ENCODE assay signal across 20 mouse cellular contexts in genomic region chr7:65116903-65117302, GRCm38 (mm10). TPM values are rescaled to one million over a fixed set of nuclear protein-coding genes. Genes with fewer than 3 reads are reported as not detected.
"Had no signal": no experiment of that assay in that cellular context is flagged by ENCODE, and none has a peak within 500 bp of the region (broad histone marks: within the 10 kb centered on the region; RNA-seq: fewer than 3 reads in every experiment).

No protein-coding gene starts in this region.

- H3K27me3 ChIP-seq: lung, embryonic 15.5 days; megakaryocyte, embryonic 14.5 days; midbrain, embryonic 13.5 days; midbrain, embryonic 15.5 days; neural tube, embryonic 12.5 days; stomach, embryonic 15.5 days had no signal

- H3K4me2 ChIP-seq: lung, embryonic 15.5 days; midbrain, embryonic 11.5 days; midbrain, embryonic 13.5 days; midbrain, embryonic 15.5 days; neural tube, embryonic 12.5 days; stomach, embryonic 15.5 days had no signal

- ATAC-seq: lung, postnatal 0 days; midbrain, embryonic 13.5 days; midbrain, embryonic 15.5 days had no signal

- H3K4me1 ChIP-seq: lung, embryonic 15.5 days; megakaryocyte, embryonic 14.5 days; midbrain, embryonic 13.5 days; midbrain, embryonic 15.5 days; neural tube, embryonic 12.5 days; stomach, embryonic 15.5 days had no signal

- H3K4me3 ChIP-seq: lung, embryonic 15.5 days; megakaryocyte, embryonic 14.5 days; midbrain, embryonic 13.5 days; midbrain, embryonic 15.5 days; neural tube, embryonic 12.5 days; stomach, embryonic 15.5 days had no signal

- DNase-seq: lung, adult 2 months; lung, postnatal 14 days; lung, postnatal 36 days; right cerebral cortex, postnatal 14 days; thymus, adult 2 months; thymus, postnatal 25 days; thymus, postnatal 4 days had no signal

- H3K9me3 ChIP-seq: lung, embryonic 15.5 days; midbrain, embryonic 13.5 days; midbrain, embryonic 15.5 days; neural tube, embryonic 12.5 days; stomach, embryonic 15.5 days had no signal

- H3K36me3 ChIP-seq: lung, embryonic 15.5 days; midbrain, embryonic 13.5 days; midbrain, embryonic 15.5 days; neural tube, embryonic 12.5 days; stomach, embryonic 15.5 days had no signal

- H3K27ac ChIP-seq: lung, embryonic 15.5 days; macrophage; midbrain, embryonic 13.5 days; midbrain, embryonic 15.5 days; neural tube, embryonic 12.5 days; stomach, embryonic 15.5 days; stomach, postnatal 0 days had no signal

- H3K9ac ChIP-seq: lung, embryonic 15.5 days; midbrain, embryonic 13.5 days; midbrain, embryonic 15.5 days; neural tube, embryonic 12.5 days; stomach, embryonic 15.5 days had no signal

RNA-seq across cellular contexts. Expression of gene Fam189a1, which starts 39.5 kb away (rescaled TPM):
- total RNA-seq: megakaryocyte progenitor cell, adult 5-6 weeks; monocyte, adult 5-6 weeks; neutrophil, adult 5-6 weeks had no signal
- polyA plus RNA-seq: macrophage had no signal
